Mouse (Mus musculus): ENCODE measurements at regions not wholly inside any gene's neighbourhood (a gene's known extent, or its start where the extent isn't known, plus 50 kb on each side); places are given as distances from the start of the nearest gene placed in this dataset.

DNA sequence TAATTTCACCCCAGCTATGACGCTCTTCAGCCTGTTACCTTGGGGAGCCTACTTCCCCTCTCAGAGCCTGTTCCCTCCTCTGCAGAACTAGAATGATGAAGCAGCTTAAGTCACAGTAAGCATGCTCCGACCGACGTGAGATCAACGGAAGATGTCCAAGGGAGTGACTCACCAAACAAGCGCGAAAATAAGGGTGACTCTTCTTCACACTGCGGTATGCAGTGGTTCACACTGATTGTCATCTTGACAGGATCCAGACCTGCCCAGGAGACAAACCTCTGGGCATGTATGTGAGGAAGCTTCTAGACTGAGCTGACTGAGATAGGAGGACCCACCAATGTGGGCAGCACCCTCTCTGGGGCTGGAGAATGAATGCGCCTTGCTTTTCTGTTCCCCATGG is 116.3 kb upstream of the Tpm1 start:
- DNase-seq (ENCODE audit: low spot score): no peak

DNA sequence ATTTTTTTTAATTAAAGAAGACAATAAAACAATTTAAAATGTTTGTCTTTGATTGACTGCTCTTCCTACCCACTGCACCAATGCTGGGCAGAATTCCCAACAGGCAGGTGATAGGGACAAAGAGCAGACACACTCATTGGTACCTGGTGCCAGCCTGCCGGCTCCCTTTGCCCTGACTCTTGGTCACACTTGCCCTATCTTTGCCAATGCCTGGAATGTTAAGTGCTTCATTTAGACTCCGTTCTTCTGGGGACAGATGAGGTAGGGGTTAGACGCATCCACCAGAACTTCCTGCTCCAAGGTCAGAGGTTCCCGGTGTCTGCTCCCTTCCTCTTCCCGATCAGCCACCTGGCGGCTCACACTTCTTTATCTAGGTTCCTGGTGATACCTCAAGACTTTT is 114.5 kb upstream of the Tpm1 start:
- no peak for DNase-seq (ENCODE audit: low spot score)

DNA sequence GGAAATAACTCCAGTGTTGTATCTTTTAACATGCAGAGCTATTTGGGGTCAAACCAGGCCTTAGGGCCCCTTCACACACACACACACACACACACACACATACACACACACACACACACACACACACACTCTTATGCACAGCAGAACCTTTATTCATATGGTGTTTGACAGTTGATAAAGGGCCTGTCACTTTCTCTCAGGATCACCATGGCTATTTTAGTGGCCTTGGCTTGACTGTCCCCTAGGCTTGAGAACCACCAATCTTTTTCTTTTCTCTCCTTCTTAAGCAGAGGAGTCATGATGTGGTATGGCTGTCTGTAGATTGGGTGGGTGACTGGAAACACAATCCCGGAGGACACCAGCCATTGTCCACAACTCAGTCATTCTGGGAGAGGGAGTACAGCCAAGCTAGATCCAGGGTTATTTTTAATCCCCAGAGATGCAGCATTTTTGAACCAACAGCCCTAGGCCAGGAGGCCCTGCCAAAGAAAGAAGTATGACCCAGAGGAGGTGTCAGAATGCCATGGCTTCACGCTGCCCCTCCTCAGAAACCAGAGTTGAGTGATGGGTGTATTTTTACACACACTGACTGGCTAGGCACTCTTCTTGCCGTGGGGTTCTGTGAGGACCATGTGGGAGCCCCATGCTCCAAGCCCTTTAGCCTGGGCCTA is 111.7 kb upstream of the Tpm1 start:
- no peak for DNase-seq (ENCODE audit: low spot score)

DNA sequence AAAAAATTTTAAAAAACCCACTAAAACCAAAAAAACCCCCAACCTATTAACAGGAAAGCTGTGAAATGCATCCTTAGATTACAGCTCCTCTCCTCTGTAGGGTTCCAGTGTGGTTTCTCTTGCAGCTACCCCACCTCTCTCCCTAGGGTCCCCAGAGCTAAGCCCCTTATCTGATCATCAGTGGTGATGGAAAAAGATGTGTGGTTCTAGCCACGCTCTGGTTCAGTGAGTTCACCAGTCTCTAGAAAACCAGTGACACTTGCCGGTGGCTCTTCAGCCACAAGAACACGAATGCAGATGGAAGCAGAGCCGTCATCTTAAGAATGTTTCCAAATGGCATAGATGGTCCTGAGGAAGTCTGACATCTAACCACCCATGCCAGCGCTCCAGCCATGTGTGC is 111.1 kb upstream of the Tpm1 start:
- no peak for DNase-seq (ENCODE audit: low spot score)

DNA sequence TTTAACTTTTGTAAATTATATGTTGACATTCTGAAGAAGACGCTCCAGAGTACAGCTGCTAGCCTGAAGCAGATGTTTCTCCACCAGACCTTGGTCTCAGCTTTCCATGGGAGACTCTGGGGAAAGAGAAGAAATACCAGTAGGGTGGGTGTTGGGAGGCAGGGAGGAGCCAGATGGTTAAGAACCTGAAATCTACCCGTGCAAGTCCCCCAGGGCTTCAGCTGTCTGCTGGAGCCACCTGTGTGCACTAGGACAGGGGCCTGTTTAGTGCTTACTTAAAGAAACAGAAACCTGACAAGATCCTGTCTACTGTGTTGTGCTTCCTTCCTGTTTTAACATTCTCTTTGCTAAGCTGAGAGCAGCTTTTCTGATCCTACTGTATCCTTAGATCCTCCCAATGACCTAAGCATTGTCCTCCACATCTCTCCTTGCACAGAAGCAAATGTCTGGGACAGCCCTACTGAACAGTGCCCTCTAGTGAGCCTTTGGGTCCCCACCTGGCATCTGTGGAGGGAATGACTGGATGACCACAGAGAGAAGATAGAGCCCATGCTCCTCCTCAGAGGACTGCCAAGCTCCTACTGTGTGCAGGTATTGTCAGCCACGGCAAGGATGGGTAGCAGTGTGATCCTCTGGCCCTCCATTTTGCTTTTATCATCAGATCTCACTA is 107.5 kb upstream of the Tpm1 start:
- peak; percentile 63 for DNase-seq (ENCODE audit: low spot score)

DNA sequence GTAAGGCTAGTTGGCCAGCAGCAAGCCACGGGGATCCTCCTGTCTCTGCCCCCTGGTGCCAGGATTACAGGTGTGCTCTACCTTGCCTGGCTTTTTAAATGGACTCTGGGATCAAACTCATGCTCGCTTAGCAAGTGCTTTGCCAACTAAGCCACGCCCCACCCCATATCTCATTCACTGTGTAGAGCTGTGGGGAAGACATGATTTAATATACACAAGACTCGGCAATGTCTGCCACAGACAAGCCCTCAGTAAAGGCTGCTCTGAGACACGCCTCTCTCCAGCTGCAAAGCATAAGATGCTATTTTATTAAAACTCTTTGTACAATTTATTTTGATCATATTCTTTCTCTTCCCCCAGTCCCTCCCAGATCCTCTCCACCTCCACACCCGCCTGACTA is 104.9 kb upstream of the Tpm1 start:
- DNase-seq (ENCODE audit: low spot score): no peak

DNA sequence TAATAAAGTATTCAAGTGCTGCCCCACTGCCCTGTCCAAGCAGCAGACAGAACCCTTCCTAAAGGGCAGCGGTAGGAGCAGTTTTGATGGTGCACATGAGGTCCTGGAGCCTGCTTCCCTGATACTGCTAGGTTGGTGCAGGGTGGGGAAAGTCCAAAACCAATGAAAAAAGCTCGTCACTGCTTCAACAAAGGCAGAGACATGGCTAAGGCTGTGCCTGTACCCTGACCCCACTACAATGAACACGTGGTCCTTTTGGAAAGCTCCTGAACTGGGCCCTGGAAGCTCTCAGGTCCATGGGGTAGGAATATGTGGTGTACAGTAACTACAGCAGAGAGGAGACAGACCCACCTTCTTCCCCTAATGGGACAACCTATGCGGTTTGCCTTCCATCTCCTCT is 104.1 kb upstream of the Tpm1 start:
- DNase-seq (ENCODE audit: low spot score): no peak

DNA sequence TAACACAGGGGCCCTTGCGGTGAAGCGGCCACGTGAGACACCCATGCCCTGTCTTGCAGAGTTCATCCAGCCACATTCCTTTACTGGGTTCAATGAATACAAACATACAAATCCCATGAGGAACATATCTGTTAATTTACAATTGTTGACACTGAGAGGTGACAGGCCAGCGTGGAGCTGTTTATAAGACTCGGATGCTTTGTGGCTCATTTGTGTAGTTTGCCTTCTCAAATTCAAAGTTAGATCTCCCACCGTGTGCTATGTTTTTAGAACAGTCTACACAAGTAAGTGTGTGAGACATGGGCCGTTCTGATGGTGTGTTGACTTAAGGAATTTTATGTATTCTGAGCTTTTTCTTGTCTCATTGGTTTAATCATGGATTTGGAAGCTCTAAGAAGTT is 98.5 kb upstream of the Tpm1 start:
- no peak for DNase-seq (ENCODE audit: low spot score)

DNA sequence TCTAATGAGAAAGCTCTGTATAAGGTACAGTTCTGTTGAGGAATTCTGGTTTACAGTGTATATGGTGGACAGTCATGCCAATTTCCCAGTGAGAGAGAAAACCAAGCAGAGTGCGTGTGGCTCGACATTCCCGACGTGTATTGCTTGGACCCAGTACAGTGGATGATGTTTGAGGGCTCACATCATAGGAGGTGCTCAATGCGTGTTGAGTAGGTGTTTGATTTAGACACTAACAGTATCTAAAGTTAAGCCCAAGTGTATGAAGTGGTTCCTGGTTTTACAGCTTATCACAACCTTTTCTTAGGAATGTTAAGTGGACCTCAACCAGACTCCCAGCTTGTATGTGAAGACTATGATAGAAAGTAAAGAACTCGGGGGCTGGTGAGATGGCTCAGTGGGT is 96.2 kb upstream of the Tpm1 start:
- DNase-seq (ENCODE audit: low spot score): no peak

DNA sequence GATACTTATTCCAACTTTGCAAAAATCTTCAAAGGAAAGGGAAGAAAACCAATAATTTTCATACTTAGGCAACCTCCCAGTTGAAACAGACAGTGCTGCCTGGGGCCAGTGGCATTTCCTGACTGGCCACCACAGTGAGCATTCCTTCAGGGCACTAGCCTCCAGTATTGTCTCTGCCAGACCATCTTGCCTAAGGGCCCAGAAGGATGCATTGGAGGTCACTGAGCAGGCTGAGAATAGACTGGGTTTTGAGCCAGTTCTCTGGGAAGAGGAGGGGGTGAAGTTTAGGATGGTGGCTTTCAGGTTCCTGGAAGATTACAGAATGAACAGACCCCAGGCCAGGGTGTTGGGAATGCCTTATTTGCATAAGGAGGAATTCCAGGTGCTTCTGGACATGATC is 95.3 kb upstream of the Tpm1 start:
- DNase-seq (ENCODE audit: low spot score): no peak

DNA sequence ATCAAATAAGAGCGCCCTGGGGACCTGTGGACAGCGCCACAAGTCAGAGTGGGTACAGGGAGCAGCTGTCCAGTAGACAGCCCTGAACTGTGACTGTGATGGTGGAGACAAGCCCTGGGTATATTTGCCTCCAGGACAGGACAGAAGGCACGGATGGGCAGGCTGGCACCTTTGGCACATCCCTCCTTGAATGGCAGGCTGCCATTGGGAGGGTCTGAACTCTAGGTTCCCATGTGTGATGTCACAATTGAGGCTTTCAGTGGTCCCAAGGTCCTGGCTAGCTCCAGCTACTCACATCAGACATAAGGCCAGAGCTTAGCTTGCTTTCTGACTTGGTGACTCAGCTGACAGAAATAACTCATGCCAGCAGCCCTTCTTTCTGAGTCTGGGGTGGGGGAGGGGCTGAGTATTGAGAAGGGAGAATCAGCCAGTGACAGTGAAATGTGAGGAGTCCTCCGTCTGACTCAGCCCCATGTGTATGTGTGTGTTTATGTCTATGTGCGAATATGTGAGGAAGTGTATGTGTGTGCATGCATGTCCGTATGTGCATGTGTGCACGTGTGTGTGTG is 91.2 kb upstream of the Tpm1 start:
- DNase-seq (ENCODE audit: low spot score): no peak

DNA sequence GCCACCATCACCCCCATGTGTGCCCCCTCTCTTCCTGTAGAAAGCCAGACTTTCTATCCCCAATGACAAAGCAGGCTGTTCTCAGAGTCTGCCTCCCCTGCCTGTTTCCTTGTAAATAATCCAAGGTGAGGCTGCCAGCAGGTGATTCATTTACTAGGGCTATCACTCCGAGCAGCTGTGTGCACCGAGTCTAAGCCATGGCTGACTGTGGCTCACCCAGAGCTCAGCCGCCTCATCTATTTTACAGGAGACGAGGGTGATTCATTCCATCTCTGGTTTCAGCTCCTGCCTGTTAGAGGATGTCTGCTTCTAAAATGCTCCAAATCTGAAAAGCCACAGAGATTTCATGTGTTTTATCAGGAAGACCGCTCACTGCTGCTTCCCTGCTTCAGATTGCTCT is 88.5 kb upstream of the Tpm1 start:
- DNase-seq (ENCODE audit: low spot score): no peak

DNA sequence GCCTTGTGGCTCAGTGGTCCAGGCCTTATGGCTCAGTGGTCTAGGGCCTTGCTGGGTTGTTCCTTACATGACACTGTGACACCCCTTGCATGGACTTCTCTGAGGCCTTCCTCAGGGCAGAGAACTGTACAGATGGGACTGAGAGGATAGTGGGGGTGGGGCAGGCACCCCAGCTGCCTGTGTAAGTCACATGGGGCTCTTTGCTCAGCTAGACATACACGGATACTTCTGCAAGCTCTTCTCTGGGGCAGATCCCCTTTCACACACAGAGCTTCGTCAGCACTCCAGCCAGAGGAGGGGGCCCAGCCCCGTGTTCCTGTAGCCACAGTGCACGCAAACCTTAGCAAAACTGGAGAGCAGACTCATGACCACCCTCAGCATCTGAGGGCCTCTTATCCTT is 87.9 kb upstream of the Tpm1 start:
- no peak for DNase-seq (ENCODE audit: low spot score)

DNA sequence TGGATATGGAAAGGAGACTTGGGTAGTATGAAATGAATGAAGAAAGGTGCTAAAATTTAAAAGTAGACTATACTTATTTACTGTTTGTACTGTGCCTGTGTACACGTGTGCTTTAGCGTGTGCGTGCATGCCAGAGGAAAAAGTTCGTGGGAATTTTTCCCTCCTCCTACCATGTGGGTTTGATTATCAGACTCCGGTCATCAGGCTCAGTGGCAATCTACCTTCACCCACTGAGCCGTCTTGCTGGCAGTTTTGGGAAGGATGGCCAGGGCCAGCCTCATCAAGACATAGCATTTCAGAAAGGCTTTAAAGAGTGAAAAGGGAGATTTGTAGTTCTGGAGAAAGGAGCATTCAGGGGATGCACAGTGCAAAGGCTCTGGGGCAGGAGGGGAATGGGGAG is 87.0 kb upstream of the Tpm1 start:
- DNase-seq (ENCODE audit: low spot score): no peak

DNA sequence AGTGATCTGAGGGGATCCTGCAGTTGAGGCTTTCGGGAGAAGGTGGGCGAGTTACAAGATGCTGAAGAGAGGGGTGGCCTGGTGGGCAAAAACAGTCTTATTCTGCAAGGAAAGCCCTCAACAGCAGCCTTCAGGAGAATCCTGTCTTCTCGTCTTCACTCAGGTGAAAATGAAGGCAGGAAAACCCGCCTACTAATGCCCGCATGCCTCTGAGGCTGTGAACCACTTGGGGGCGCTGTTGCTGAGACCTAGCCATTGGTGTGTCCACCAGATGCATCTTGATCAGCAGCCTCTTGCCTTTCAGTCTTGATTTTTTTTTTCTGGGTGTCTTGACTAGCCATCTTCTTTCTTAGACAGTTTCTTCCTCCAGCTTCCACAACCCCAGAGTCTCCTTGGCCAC is 85.2 kb upstream of the Tpm1 start:
- no peak for DNase-seq (ENCODE audit: low spot score)

DNA sequence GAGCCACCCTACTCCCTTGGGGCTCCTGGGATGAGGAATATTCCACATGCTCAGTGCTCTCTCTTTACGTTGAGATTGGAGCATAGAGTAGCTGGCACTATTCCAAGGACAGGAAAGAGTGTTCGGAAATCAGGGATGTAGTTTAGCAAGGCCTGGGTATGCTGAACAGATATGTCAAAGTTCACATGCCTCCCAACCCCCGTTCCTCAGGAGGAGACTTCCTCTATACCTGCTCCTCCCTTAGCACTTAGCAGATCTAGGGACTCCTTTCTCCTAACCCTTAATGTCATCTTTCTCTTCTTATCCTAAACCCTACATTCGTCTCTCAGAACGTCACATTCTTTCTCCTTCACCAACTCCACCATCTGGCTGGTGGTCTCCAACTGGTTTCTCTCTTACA is 83.2 kb upstream of the Tpm1 start:
- no peak for DNase-seq (ENCODE audit: low spot score)

DNA sequence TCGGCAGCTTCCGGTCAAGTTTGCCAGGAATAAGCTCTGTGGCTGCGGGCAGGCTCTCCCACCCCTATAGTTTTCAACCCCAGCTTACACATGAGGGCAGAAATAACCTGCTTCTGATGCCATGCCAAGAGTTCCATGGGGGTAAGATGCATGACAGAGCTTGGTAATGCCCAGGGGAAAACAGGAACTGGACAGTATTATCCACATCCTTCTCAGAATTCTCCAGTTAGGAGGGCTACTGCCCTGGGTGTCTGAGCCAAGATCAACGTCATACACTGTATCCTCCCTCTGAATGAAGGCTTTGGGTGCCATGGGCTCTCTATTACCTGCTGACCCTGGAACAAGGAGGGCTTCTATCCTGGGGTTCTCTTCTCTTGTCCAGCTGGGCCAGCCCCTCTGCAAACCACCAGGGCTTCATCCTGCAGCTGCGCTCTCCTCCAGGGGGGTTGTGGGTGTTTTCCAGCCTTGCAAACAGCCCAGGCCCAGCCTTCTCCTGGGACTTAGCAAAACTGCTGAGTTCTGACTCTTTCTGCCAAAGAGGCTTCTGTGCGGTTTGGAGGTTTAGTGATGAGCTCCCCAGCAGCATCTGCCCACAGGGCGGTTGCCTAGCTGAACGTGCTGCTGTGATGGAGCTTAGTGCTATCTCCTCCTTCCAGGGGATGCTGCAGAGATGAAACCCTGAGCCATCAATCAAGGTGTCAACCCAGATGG is 81.7 kb upstream of the Tpm1 start:
- no peak for DNase-seq (ENCODE audit: low spot score)

DNA sequence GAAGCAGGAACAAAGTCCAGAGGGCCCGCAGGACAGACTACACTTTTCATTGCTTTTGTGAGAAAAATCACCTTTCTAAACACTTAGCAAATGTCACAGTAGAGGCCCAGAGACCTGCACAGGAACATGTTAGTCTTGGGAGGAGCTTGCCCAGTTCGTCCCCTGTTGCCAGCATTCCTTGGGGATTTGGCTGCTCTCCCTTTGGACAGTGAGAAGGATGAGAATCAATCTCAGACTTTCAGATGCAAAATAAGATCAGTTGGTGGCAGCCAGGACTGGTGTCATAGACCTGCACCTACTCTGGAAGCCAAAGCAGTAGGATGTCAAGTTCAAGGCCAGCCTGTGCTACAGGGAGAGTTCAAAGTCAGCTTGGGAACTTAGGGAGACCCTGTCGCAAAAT is 80.7 kb upstream of the Tpm1 start:
- no peak for DNase-seq (ENCODE audit: low spot score)

DNA sequence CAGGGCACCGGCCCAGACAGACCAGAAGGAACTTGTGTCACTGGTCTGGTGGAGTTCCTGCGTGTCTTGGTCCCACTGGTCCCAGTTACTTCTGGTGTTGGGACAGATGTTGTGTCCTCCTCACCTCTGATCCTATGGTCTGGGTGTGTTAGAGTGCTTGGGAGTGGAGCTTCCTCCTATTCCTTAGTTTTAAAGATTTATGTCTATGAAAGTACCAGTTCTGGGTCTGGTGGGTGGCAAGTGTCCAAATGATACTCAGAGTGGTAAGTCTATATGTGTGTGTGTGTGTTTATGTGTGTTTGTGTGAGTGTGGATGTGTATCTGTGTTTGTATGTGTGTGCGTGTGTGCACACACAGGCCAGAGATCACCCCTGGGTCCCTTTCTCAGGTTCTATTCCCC is 79.9 kb upstream of the Tpm1 start:
- DNase-seq (ENCODE audit: low spot score): no peak

DNA sequence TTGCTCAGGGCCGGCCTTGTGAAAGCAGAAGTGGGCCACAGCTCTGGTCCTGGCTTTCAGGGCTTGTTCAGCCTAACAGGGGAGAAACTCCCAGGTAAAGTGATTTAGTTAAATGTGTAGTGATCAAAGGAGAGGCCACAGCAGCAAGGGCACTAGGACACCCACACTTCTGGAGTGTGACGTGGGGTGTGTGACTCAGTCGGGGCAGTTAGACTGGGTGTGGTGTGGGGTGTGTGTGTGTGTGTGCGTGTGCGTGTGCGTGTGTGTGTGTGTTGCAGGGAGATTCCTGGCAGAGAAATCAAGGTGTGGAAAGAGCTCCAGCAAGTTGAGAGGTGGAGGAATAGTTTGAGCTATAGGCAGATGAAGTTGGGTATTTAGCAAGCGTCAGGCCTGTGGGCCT is 72.5 kb upstream of the Tpm1 start:
- DNase-seq (ENCODE audit: low spot score): no peak

DNA sequence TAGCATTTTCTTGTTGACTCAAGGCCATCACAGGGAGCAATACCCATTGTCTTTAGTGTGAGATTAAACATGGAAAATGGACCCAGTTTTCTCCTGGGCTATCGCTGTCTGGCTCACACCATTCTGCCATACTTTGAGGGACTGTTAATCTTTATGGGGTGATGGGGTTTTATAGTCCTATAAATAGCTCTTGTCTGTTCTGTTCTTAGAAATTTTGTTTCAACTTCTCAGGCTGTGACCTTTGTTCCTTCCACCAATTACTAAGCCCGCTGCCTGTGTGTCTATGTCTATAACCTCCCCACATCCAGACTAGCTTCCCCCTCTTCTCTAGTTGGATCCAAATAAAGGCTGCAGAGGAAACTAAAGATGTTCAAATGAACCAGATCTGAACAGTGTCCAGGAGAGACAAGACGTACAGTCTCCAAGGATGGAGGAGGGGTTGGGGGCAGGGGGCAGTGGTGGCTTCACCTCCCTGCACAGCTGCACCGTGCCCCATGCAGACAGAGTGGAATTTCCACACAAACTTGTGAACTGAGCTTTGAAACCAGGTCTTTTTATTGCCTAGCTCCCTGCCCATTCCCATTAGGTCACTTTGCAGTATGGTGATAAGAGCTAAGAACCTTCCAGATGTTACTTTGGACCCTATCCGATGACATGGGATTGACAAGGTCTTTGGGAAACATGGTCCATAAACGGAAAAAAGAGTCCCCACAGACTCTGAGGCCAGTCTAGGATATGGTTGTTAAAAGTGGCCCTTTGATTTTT is 69.9 kb upstream of the Tpm1 start:
- no peak for DNase-seq (ENCODE audit: low spot score)

DNA sequence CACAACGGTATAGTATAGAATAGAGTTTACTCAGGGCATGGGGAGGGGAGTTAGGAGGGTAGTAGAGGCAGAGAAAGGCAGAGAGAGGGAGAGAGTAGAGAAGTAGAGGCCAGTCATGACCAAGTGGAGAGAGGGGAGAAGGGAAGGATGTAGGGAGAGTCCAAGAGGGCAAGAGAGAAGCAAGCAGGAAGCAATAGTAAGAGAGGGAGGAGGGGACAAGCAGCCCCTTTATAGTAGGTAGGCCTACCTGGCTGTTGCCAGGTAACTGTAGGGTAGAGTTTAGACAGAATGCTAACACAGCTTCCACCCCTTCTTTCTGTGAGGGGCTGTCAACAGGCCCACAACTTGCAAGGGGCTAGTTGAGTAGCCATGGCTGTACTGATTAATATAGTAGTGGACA is 69.2 kb upstream of the Tpm1 start:
- DNase-seq (ENCODE audit: low spot score): no peak

DNA sequence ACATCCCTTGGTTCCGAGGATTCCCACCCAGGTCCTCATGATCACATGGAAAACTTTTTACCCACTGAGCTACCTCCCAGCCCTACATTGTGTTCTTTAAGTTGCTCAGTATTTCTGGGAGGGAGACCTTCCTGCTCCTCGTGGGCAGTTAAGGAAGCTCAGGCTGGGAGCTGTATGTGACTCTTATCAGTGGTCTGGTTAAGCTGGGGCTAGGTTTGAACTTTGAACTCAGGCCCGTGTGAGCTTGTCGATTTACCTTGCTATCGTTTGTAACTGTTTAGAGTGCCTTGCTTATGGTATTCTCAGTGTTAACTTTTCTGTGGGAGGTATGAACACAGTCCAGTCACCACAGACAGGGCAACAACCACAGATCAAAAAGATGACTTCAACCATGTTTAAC is 68.4 kb upstream of the Tpm1 start:
- DNase-seq (ENCODE audit: low spot score): no peak
